Mouse (Mus musculus): ENCODE results near the gene Gm49325. TPM values are rescaled to one million over a fixed set of nuclear protein-coding genes. Genes with fewer than 3 reads are reported as not detected.

Gene Gm49325
- polyA plus RNA-seq, 1 experiment from 2014 or later: not detected

MicroRNA genes within 50 kb of the gene (microRNA counts, 519-probe panel; counts per million panel counts)
- not detected for microRNA mmu-miR-1930

Small RNAs within 50 kb of the gene (microRNA-seq; reads per million reads assigned to microRNA genes)
- gene Mir1930: 78.3 reads per million, percentile 50 among the genes with 10 or more reads in this experiment

Other genes with a start within 250 kb of the Gm49325 start
- gene Adarb1, start 187.9 kb upstream of the Gm49325 start, polyA plus RNA-seq (2014; fragmentation: Nextera tagmentation; extraction: Ambion mirVana): 5.8 and 7.4 TPM in 2 replicates
- gene Fam207a, start 90.4 kb upstream of the Gm49325 start, polyA plus RNA-seq (2014; fragmentation: Nextera tagmentation; extraction: Ambion mirVana): 38.7 and 42.2 TPM in 2 replicates
- 0.57 and 0.59 TPM in 2 replicates for gene Itgb2, start 75.9 kb upstream of the Gm49325 start, polyA plus RNA-seq (2014; fragmentation: Nextera tagmentation; extraction: Ambion mirVana)
- gene Pttg1ip, start 24.5 kb upstream of the Gm49325 start, polyA plus RNA-seq (2014; fragmentation: Nextera tagmentation; extraction: Ambion mirVana): 68.5 and 73.2 TPM in 2 replicates
- 338 and 353 TPM in 2 replicates for gene Sumo3, start 100 bp upstream of the Gm49325 start, polyA plus RNA-seq (2014; fragmentation: Nextera tagmentation; extraction: Ambion mirVana)
- 42.8 and 47.6 TPM in 2 replicates for gene Ube2g2, start 16.1 kb downstream of the Gm49325 start, polyA plus RNA-seq (2014; fragmentation: Nextera tagmentation; extraction: Ambion mirVana)
- 0.72 and 1.2 TPM in 2 replicates for gene Tspear, start 80.4 kb downstream of the Gm49325 start, polyA plus RNA-seq (2014; fragmentation: Nextera tagmentation; extraction: Ambion mirVana)
- gene Gm19402, start 84.6 kb downstream of the Gm49325 start, polyA plus RNA-seq (2014; fragmentation: Nextera tagmentation; extraction: Ambion mirVana): not detected in 2 replicates
- not detected in 2 replicates for gene Gm9508, start 91.0 kb downstream of the Gm49325 start, polyA plus RNA-seq (2014; fragmentation: Nextera tagmentation; extraction: Ambion mirVana)
- not detected in 2 replicates for gene Gm10272, start 100.4 kb downstream of the Gm49325 start, polyA plus RNA-seq (2014; fragmentation: Nextera tagmentation; extraction: Ambion mirVana)
- not detected in 2 replicates for gene Gm10024, start 105.3 kb downstream of the Gm49325 start, polyA plus RNA-seq (2014; fragmentation: Nextera tagmentation; extraction: Ambion mirVana)
- not detected in 2 replicates for gene Gm10142, start 109.6 kb downstream of the Gm49325 start, polyA plus RNA-seq (2014; fragmentation: Nextera tagmentation; extraction: Ambion mirVana)
- not detected in 2 replicates for gene Krtap12-1, start 114.4 kb downstream of the Gm49325 start, polyA plus RNA-seq (2014; fragmentation: Nextera tagmentation; extraction: Ambion mirVana)
- gene Gm10100, start 120.3 kb downstream of the Gm49325 start, polyA plus RNA-seq (2014; fragmentation: Nextera tagmentation; extraction: Ambion mirVana): not detected in 2 replicates
- not detected in 2 replicates for gene Gm18596, start 136.4 kb downstream of the Gm49325 start, polyA plus RNA-seq (2014; fragmentation: Nextera tagmentation; extraction: Ambion mirVana)
- not detected in 2 replicates for gene Gm9736, start 145.2 kb downstream of the Gm49325 start, polyA plus RNA-seq (2014; fragmentation: Nextera tagmentation; extraction: Ambion mirVana)
- gene Gm3233, start 153.5 kb downstream of the Gm49325 start, polyA plus RNA-seq (2014; fragmentation: Nextera tagmentation; extraction: Ambion mirVana): not detected in 2 replicates
- not detected in 2 replicates for gene Gm3238, start 165.1 kb downstream of the Gm49325 start, polyA plus RNA-seq (2014; fragmentation: Nextera tagmentation; extraction: Ambion mirVana)
- not detected in 2 replicates for gene Gm7138, start 170.7 kb downstream of the Gm49325 start, polyA plus RNA-seq (2014; fragmentation: Nextera tagmentation; extraction: Ambion mirVana)
- not detected in 2 replicates for gene Gm3250, start 176.3 kb downstream of the Gm49325 start, polyA plus RNA-seq (2014; fragmentation: Nextera tagmentation; extraction: Ambion mirVana)
- gene Gm7137, start 182.0 kb downstream of the Gm49325 start, polyA plus RNA-seq (2014; fragmentation: Nextera tagmentation; extraction: Ambion mirVana): not detected in 2 replicates
- not detected in 2 replicates for gene Gm9639, start 188.9 kb downstream of the Gm49325 start, polyA plus RNA-seq (2014; fragmentation: Nextera tagmentation; extraction: Ambion mirVana)
- gene Gm19668, start 192.9 kb downstream of the Gm49325 start, polyA plus RNA-seq (2014; fragmentation: Nextera tagmentation; extraction: Ambion mirVana): not detected in 2 replicates
- gene Gm9507, start 205.6 kb downstream of the Gm49325 start, polyA plus RNA-seq (2014; fragmentation: Nextera tagmentation; extraction: Ambion mirVana): not detected in 2 replicates
- gene Gm2696, start 208.5 kb downstream of the Gm49325 start, polyA plus RNA-seq (2014; fragmentation: Nextera tagmentation; extraction: Ambion mirVana): not detected in 2 replicates
- not detected in 2 replicates for gene Krtap10-4, start 220.9 kb downstream of the Gm49325 start, polyA plus RNA-seq (2014; fragmentation: Nextera tagmentation; extraction: Ambion mirVana)
- gene Krtap10-10, start 229.8 kb downstream of the Gm49325 start, polyA plus RNA-seq (2014; fragmentation: Nextera tagmentation; extraction: Ambion mirVana): not detected in 2 replicates
- gene Gm36176, start 240.6 kb downstream of the Gm49325 start, polyA plus RNA-seq (2014; fragmentation: Nextera tagmentation; extraction: Ambion mirVana): not detected in 2 replicates
- not detected in 2 replicates for gene Gm10318, start 246.7 kb downstream of the Gm49325 start, polyA plus RNA-seq (2014; fragmentation: Nextera tagmentation; extraction: Ambion mirVana)